Mouse (Mus musculus) C2C12 (cell line): Measurements from ENCODE around the gene Ppan.

Experiments
- CEBPB ChIP-seq: IDR thresholded peaks from one replicate; pipeline ENCODE4 v1.6.1; 2011; ENCODE audit warnings: low read depth, mild to moderate bottlenecking, control low read depth, moderate library complexity
- CTCF ChIP-seq: IDR thresholded peaks from one replicate; pipeline ENCODE4 v1.5.1; 2011; ENCODE audit not compliant: control insufficient read depth, insufficient read depth, insufficient read length
- FOSL1 ChIP-seq: IDR thresholded peaks from one replicate; pipeline ENCODE4 v1.8.0; 2011; ENCODE audit warnings: mild to moderate bottlenecking, low read length; ENCODE audit not compliant: poor library complexity, insufficient read depth, severe bottlenecking
- MAX ChIP-seq: IDR thresholded peaks from one replicate; pipeline ENCODE4 v1.6.1; 2011; ENCODE audit warnings: mild to moderate bottlenecking, control low read depth
- MYOD1 ChIP-seq: IDR thresholded peaks from one replicate; pipeline ENCODE4 v1.6.1; 2011; ENCODE audit warnings: low read depth; ENCODE audit not compliant: control insufficient read depth, insufficient read length
- MYOG ChIP-seq: IDR thresholded peaks from one replicate; pipeline ENCODE4 v1.6.1; 2011; ENCODE audit not compliant: control insufficient read depth, insufficient read length; ENCODE audit errors: extremely low read depth
- USF1 ChIP-seq: IDR thresholded peaks from one replicate; pipeline ENCODE4 v1.6.1; 2011; ENCODE audit warnings: low read depth, mild to moderate bottlenecking, control low read depth, moderate library complexity

DNA sequence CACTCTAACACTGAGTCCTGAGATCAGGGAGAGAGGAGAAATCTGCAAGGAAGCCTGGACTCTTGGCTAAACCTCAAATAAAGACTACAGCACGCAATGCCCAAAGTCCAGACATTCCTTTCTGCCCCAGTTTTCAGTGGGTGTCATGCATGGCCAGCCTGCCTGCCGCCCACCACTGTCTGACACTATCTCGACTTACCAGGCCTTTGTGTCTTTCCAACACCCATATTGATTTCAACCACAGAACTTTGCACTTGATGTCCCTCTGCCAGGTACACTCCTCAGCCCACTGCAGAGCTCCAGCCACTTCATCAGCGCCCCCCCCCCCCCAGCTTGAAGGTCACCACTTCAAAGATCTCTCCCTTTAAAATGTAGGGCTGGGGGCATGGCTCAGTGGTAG lies 25.8 kb upstream of the Ppan start:
- TF ChIP-seq CTCF (no peak), MYOG (no peak), USF1 (no peak), FOSL1 (no peak), MYOD1 (no peak), MAX (no peak), CEBPB (no peak)
